In the genomic region with DNA sequence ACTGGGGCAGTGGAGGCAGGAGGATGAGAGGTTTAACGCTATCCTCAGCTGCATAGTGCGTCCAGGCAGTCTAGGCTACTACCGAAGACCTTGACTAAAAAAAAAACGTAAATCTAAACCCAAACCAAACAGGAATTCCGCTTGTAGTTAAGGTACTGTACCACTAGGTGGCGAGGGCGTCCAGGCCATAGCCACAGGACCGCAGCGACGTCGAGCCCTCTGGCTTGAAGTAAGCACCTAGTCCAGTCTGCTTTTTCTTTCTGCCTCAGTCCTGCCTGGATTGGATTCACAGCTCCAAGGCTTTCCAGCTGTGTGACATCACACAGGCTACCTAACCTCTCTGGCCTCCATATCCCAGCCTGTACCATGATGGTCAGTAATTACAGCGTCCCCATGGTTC, we compare ENCODE assay signal across 7 mouse cellular contexts. TPM values are rescaled to one million over a fixed set of nuclear protein-coding genes. Genes with fewer than 3 reads are reported as not detected.
DNase-seq lines count a peak whose midpoint lies in the region; ATAC-seq and TF ChIP-seq lines count a peak whose summit lies in the region.

No protein-coding gene starts in this region.

- ATAC-seq in midbrain, embryonic 13.5 days = no peak

- no peak for TF ChIP-seq POLR2A in MEL (IDR thresholded peaks at IDR 0.05; ENCODE audit: control insufficient read depth in 1 of 2, insufficient read depth in 1 of 2, low read depth in 1 of 2, low read length in 2 of 2, poor library complexity in 1 of 2)
- TF ChIP-seq POLR2A in bone marrow, adult 2 months (IDR thresholded peaks at IDR 0.05; ENCODE audit: borderline replicate concordance, control insufficient read depth, low read depth, low read length) = no peak
- no peak for TF ChIP-seq POLR2A in embryonic fibroblast, embryonic 13.5 days (IDR thresholded peaks at IDR 0.05; ENCODE audit: low read depth, low read length)
- TF ChIP-seq POLR2A in olfactory bulb, adult 2 months (IDR thresholded peaks at IDR 0.05; ENCODE audit: insufficient read depth, low read depth, low read length) = no peak

- H3K4me1 ChIP-seq in midbrain, embryonic 10.5 days = peaks cover 4% of the 10 kb centered on the region
- peaks cover 4% of the 10 kb centered on the region for H3K4me1 ChIP-seq in midbrain, embryonic 13.5 days (replicated peaks)
- H3K4me1 ChIP-seq in MEL (ENCODE audit: control insufficient read depth in 1 of 2, insufficient read depth in 2 of 2, low read length in 2 of 2) = peaks cover 0 to 14% of the 10 kb centered on the region in 2 experiments; a peak in 2 of 4 replicates
- H3K4me1 ChIP-seq in bone marrow, adult 2 months (ENCODE audit: control insufficient read depth, insufficient read depth, low read length) = no peaks in the 10 kb centered on the region; the same call in 1 of the 2 replicates
- H3K4me1 ChIP-seq in embryonic fibroblast, embryonic 13.5 days (ENCODE audit: control insufficient read depth, insufficient read depth, low read length) = no peaks in the 10 kb centered on the region
- peaks cover 10% of the 10 kb centered on the region for H3K4me1 ChIP-seq in olfactory bulb, adult 2 months (ENCODE audit: control insufficient read depth, insufficient read depth, low read length)

- H3K4me2 ChIP-seq in midbrain, embryonic 13.5 days (replicated peaks) = no peak overlapping the region

- no peaks in the 10 kb centered on the region for H3K36me3 ChIP-seq in midbrain, embryonic 10.5 days
- no peaks in the 10 kb centered on the region for H3K36me3 ChIP-seq in midbrain, embryonic 13.5 days
- peaks cover 0 to 6% of the 10 kb centered on the region in 2 experiments; a peak in 2 of 4 replicates for H3K36me3 ChIP-seq in MEL (ENCODE audit: control insufficient read depth in 1 of 2, insufficient read depth in 2 of 2, low read length in 2 of 2)

- H3K79me2 ChIP-seq in MEL (ENCODE audit: control insufficient read depth, insufficient read depth, low read length, poor library complexity) = no peaks in the 10 kb centered on the region

- TF ChIP-seq RAD21 in MEL (IDR thresholded peaks at IDR 0.05; ENCODE audit: low read depth, low read length) = peak; percentile 88

- TF ChIP-seq EP300 in MEL (IDR thresholded peaks at IDR 0.05; ENCODE audit: low read depth in 1 of 2, low read length in 2 of 2) = no peak

- 12% methylated on average over 12 of the region's 12 CpGs for WGBS in midbrain, embryonic 10.5 days
- 11% methylated on average over 12 of the region's 12 CpGs for whole genome bisulfite sequencing in midbrain, embryonic 13.5 days
- 6% methylated on average over 12 of the region's 12 CpGs for WGBS in bone marrow, adult 2 months
- WGBS in olfactory bulb, adult 2 months = 15% methylated on average over 12 of the region's 12 CpGs

- DNase-seq in midbrain, embryonic 10.5 days (ENCODE audit: low spot score) = peak; percentile 67
- peak; percentile 87 for DNase-seq in MEL (ENCODE audit: low read depth, low spot score)
- peak; percentile 83 for DNase-seq in kidney, postnatal 25 days

- H3K27ac ChIP-seq in midbrain, embryonic 10.5 days (replicated peaks) = no peak overlapping the region
- H3K27ac ChIP-seq in midbrain, embryonic 13.5 days = no peak overlapping the region
- no peak overlapping the region for H3K27ac ChIP-seq in MEL (ENCODE audit: control insufficient read depth, low read depth, low read length)
- no peak overlapping the region for H3K27ac ChIP-seq in bone marrow, adult 2 months (ENCODE audit: control insufficient read depth, insufficient read depth, low read depth, low read length, poor library complexity)
- H3K27ac ChIP-seq in embryonic fibroblast, embryonic 13.5 days (ENCODE audit: insufficient read depth, low read length) = no peak overlapping the region
- H3K27ac ChIP-seq in olfactory bulb, adult 2 months (ENCODE audit: insufficient read depth, low read depth, low read length) = no peak overlapping the region

- H3K27me3 ChIP-seq in midbrain, embryonic 10.5 days (ENCODE audit: low read depth, poor library complexity, severe bottlenecking) = peaks cover 21% of the 10 kb centered on the region
- H3K27me3 ChIP-seq in midbrain, embryonic 13.5 days = peaks cover 4% of the 10 kb centered on the region
- H3K27me3 ChIP-seq in MEL (ENCODE audit: control insufficient read depth in 1 of 2, insufficient read depth in 2 of 2, low read length in 2 of 2) = no peaks in the 10 kb centered on the region

- H3K9ac ChIP-seq in midbrain, embryonic 13.5 days (replicated peaks) = no peak overlapping the region
- no peak overlapping the region for H3K9ac ChIP-seq in MEL (ENCODE audit: control insufficient read depth, low read depth, low read length, poor library complexity, severe bottlenecking)

- no peak overlapping the region for H3K4me3 ChIP-seq in midbrain, embryonic 10.5 days
- no peak overlapping the region for H3K4me3 ChIP-seq in midbrain, embryonic 13.5 days (replicated peaks)
- no peak overlapping the region for H3K4me3 ChIP-seq in MEL (ENCODE audit: control insufficient read depth in 1 of 2, insufficient read depth in 1 of 2, low read depth in 2 of 2, low read length in 2 of 2)
- no peak overlapping the region for H3K4me3 ChIP-seq in bone marrow, adult 2 months (replicated peaks; ENCODE audit: control insufficient read depth, low read depth, low read length)
- H3K4me3 ChIP-seq in embryonic fibroblast, embryonic 13.5 days (ENCODE audit: insufficient read depth, low read length) = no peak overlapping the region
- no peak overlapping the region for H3K4me3 ChIP-seq in olfactory bulb, adult 2 months (ENCODE audit: insufficient read depth, low read depth, low read length)

- peak; percentile 86 to 91 (median 89) for TF ChIP-seq CTCF in MEL (IDR thresholded peaks at IDR 0.05 in 2 of 3, conservative IDR thresholded peaks at IDR 0.05 in 1 of 3; ENCODE audit: control insufficient read depth in 1 of 3, insufficient read depth in 1 of 3, low read depth in 2 of 3, low read length in 3 of 3, poor library complexity in 1 of 3, severe bottlenecking in 1 of 3)
- peak; percentile 95 for TF ChIP-seq CTCF in bone marrow, adult 2 months (IDR thresholded peaks at IDR 0.05; ENCODE audit: control insufficient read depth, insufficient read depth, low read length)
- peak; percentile 96 for TF ChIP-seq CTCF in embryonic fibroblast, embryonic 13.5 days (IDR thresholded peaks at IDR 0.05; ENCODE audit: borderline replicate concordance, insufficient read depth, low read length)
- TF ChIP-seq CTCF in olfactory bulb, adult 2 months (IDR thresholded peaks at IDR 0.05; ENCODE audit: insufficient read depth, low read depth, low read length) = peak; percentile 70

- H3K9me3 ChIP-seq in midbrain, embryonic 10.5 days (replicated peaks) = no peaks in the 10 kb centered on the region
- H3K9me3 ChIP-seq in midbrain, embryonic 13.5 days = no peaks in the 10 kb centered on the region
- H3K9me3 ChIP-seq in MEL (replicated peaks; ENCODE audit: insufficient read depth, low read length) = no peaks in the 10 kb centered on the region

RNA-seq across cellular contexts. Expression of gene Pacsin1, which starts 5.1 kb away (rescaled TPM):
- 3.1 and 3.3 TPM in 2 replicates for polyA plus RNA-seq in midbrain, embryonic 10.5 days (2016; fragmentation: Nextera tagmentation; extraction: Ambion mirVana)
- polyA plus RNA-seq in midbrain, embryonic 13.5 days (2015; fragmentation: Nextera tagmentation; extraction: Ambion mirVana) = 19.9 and 23.6 TPM in 2 replicates
- total RNA-seq in MEL (2012; rRNA removed) = not detected in 2 replicates
- polyA plus RNA-seq in MEL (2012; ENCODE audit: insufficient read depth in 1 of 2, insufficient read length in 2 of 2, low read depth in 1 of 2, low replicate concordance in 2 of 2, missing spikeins in 1 of 2) = under 1 TPM in 1 of 2 experiments, not detected in 1; 0.17 TPM
- 2.7 and 12.0 TPM in 2 replicates for polyA plus RNA-seq in bone marrow, adult 2 months (2011; ENCODE audit: insufficient read depth, insufficient read length, low replicate concordance, missing spikeins)
- polyA plus RNA-seq in embryonic fibroblast, embryonic 13.5 days (2011; ENCODE audit: insufficient read length, low read depth, missing spikeins) = not detected in 2 replicates
- 329 TPM in 1 of 2 replicates, not detected in the other for polyA plus RNA-seq in olfactory bulb, adult 2 months (2012; ENCODE audit: insufficient read depth, insufficient read length, low replicate concordance, missing spikeins)

RNA-seq across cellular contexts. Expression of gene Rps10, which starts 13.7 kb away (rescaled TPM):
- polyA plus RNA-seq in midbrain, embryonic 10.5 days (2016; fragmentation: Nextera tagmentation; extraction: Ambion mirVana) = 731 and 876 TPM in 2 replicates
- 570 and 610 TPM in 2 replicates for polyA plus RNA-seq in midbrain, embryonic 13.5 days (2015; fragmentation: Nextera tagmentation; extraction: Ambion mirVana)
- 3,087 and 3,166 TPM in 2 replicates for total RNA-seq in MEL (2012; rRNA removed)
- 1,000 to 10,000 TPM; 3,057 to 3,899 TPM for polyA plus RNA-seq in MEL (2012; ENCODE audit: insufficient read depth in 1 of 2, insufficient read length in 2 of 2, low read depth in 1 of 2, low replicate concordance in 2 of 2, missing spikeins in 1 of 2)
- polyA plus RNA-seq in bone marrow, adult 2 months (2011; ENCODE audit: insufficient read depth, insufficient read length, low replicate concordance, missing spikeins) = 1,643 and 1,889 TPM in 2 replicates
- 1,827 and 1,973 TPM in 2 replicates for polyA plus RNA-seq in embryonic fibroblast, embryonic 13.5 days (2011; ENCODE audit: insufficient read length, low read depth, missing spikeins)
- polyA plus RNA-seq in olfactory bulb, adult 2 months (2012; ENCODE audit: insufficient read depth, insufficient read length, low replicate concordance, missing spikeins) = 934 TPM in 1 of 2 replicates, not detected in the other

RNA-seq across cellular contexts. Expression of gene RPS10-NUDT3, which starts 15.1 kb away (rescaled TPM):
- not detected in 2 replicates for polyA plus RNA-seq in midbrain, embryonic 10.5 days (2016; fragmentation: Nextera tagmentation; extraction: Ambion mirVana)
- not detected in 2 replicates for polyA plus RNA-seq in midbrain, embryonic 13.5 days (2015; fragmentation: Nextera tagmentation; extraction: Ambion mirVana)
- total RNA-seq in MEL (2012; rRNA removed) = not detected in 2 replicates
- 10 to 100 TPM in 1 of 2 experiments, not detected in 1; 37.3 TPM for polyA plus RNA-seq in MEL (2012; ENCODE audit: insufficient read depth in 1 of 2, insufficient read length in 2 of 2, low read depth in 1 of 2, low replicate concordance in 2 of 2, missing spikeins in 1 of 2)
- polyA plus RNA-seq in bone marrow, adult 2 months (2011; ENCODE audit: insufficient read depth, insufficient read length, low replicate concordance, missing spikeins) = not detected in 2 replicates
- 2.9 TPM in 1 of 2 replicates, not detected in the other for polyA plus RNA-seq in embryonic fibroblast, embryonic 13.5 days (2011; ENCODE audit: insufficient read length, low read depth, missing spikeins)
- polyA plus RNA-seq in olfactory bulb, adult 2 months (2012; ENCODE audit: insufficient read depth, insufficient read length, low replicate concordance, missing spikeins) = not detected in 2 replicates

RNA-seq across cellular contexts. Expression of gene Nudt3, which starts 26.9 kb away (rescaled TPM):
- polyA plus RNA-seq in midbrain, embryonic 10.5 days (2016; fragmentation: Nextera tagmentation; extraction: Ambion mirVana) = 90.0 and 109 TPM in 2 replicates
- 223 and 227 TPM in 2 replicates for polyA plus RNA-seq in midbrain, embryonic 13.5 days (2015; fragmentation: Nextera tagmentation; extraction: Ambion mirVana)
- 93.8 and 96.5 TPM in 2 replicates for total RNA-seq in MEL (2012; rRNA removed)
- 100 to 1,000 TPM in 1 of 2 experiments, 10 to 100 TPM in 1; 97.0 to 258 TPM for polyA plus RNA-seq in MEL (2012; ENCODE audit: insufficient read depth in 1 of 2, insufficient read length in 2 of 2, low read depth in 1 of 2, low replicate concordance in 2 of 2, missing spikeins in 1 of 2)
- 84.4 and 97.1 TPM in 2 replicates for polyA plus RNA-seq in bone marrow, adult 2 months (2011; ENCODE audit: insufficient read depth, insufficient read length, low replicate concordance, missing spikeins)
- 117 and 131 TPM in 2 replicates for polyA plus RNA-seq in embryonic fibroblast, embryonic 13.5 days (2011; ENCODE audit: insufficient read length, low read depth, missing spikeins)
- polyA plus RNA-seq in olfactory bulb, adult 2 months (2012; ENCODE audit: insufficient read depth, insufficient read length, low replicate concordance, missing spikeins) = 554 TPM in 1 of 2 replicates, not detected in the other
